Mouse (Mus musculus) bone marrow macrophage, adult 2 months (primary cell): ENCODE measurements around the gene Adamts17. TPM values are rescaled to one million over a fixed set of nuclear protein-coding genes. Genes with fewer than 3 reads are reported as not detected.

ENCODE experiments used
- H3K27ac ChIP-seq: 2 replicates; pipeline ENCODE4 v1.5.1; 2012; ENCODE audit warnings: low read depth, low read length; ENCODE audit not compliant: insufficient read depth
- H3K4me1 ChIP-seq: 2 replicates; pipeline ENCODE4 v1.6.1; 2012; ENCODE audit warnings: low read length; ENCODE audit not compliant: control insufficient read depth, insufficient read depth
- H3K4me3 ChIP-seq: 2 replicates; pipeline ENCODE4 v1.5.1; 2012; ENCODE audit warnings: mild to moderate bottlenecking, low read length, moderate library complexity; ENCODE audit not compliant: insufficient read depth
- CTCF ChIP-seq: IDR thresholded peaks from 2 replicates; pipeline ENCODE4 v1.5.1; 2012; ENCODE audit warnings: low read depth, mild to moderate bottlenecking, low read length, moderate library complexity
- POLR2A ChIP-seq: IDR thresholded peaks from 2 replicates; pipeline ENCODE4 v1.6.1; 2012; ENCODE audit warnings: mild to moderate bottlenecking, low read depth, low read length, borderline replicate concordance
- polyA plus RNA-seq: library from polyadenylated mRNA; stranded (reverse); fragments of >200 nt; gene quantifications from 2 replicates; pipeline ENCODE4 v1.2.4, GENCODE M21; 2012; ENCODE audit not compliant: missing spikeins, insufficient read depth, insufficient read length

Gene Adamts17
- polyA plus RNA-seq, 1 experiment = not detected

- Histone ChIP-seq H3K27ac (no peak overlapping the region), H3K4me3 (no peak overlapping the region), H3K4me1 (no peaks in the 10 kb centered on the region)
- TF ChIP-seq POLR2A = no peak
- no peak for TF ChIP-seq CTCF
Observed at GRCm38 (mm10) chr7:67101418-67101973, 262.0 kb downstream of the Adamts17 start.

GRCm38 (mm10) chr7:67110551-67111159 lies 271.1 kb downstream of the Adamts17 start:
- Histone ChIP-seq H3K4me3 (no peak overlapping the region), H3K4me1 (no peaks in the 10 kb centered on the region), H3K27ac (no peak overlapping the region)
- TF ChIP-seq POLR2A = no peak
- no peak for TF ChIP-seq CTCF

GRCm38 (mm10) chr7:67112495-67113216 lies 273.1 kb downstream of the Adamts17 start:
- Histone ChIP-seq H3K27ac (no peak overlapping the region), H3K4me1 (no peaks in the 10 kb centered on the region), H3K4me3 (no peak overlapping the region)
- TF ChIP-seq CTCF (no peak), POLR2A (no peak)

GRCm38 (mm10) chr7:67114056-67114455 lies 274.5 kb downstream of the Adamts17 start:
- Histone ChIP-seq H3K4me3 (no peak overlapping the region), H3K27ac (no peak overlapping the region), H3K4me1 (no peaks in the 10 kb centered on the region)
- TF ChIP-seq POLR2A (no peak), CTCF (no peak)

GRCm38 (mm10) chr7:67115056-67115455 lies 275.5 kb downstream of the Adamts17 start:
- Histone ChIP-seq H3K4me3 (no peak overlapping the region), H3K27ac (no peak overlapping the region), H3K4me1 (no peaks in the 10 kb centered on the region)
- TF ChIP-seq POLR2A (no peak), CTCF (no peak)

- TF ChIP-seq POLR2A (no peak), CTCF (no peak)
Observed at GRCm38 (mm10) chr7:67135140-67135539, 295.6 kb downstream of the Adamts17 start.

GRCm38 (mm10) chr7:67142347-67143015 lies 302.9 kb downstream of the Adamts17 start:
- TF ChIP-seq CTCF (no peak), POLR2A (no peak)
- H3K4me3 ChIP-seq = no peak overlapping the region
- no peaks in the 10 kb centered on the region for H3K4me1 ChIP-seq
- no peak overlapping the region for H3K27ac ChIP-seq

More at GRCm38 (mm10) chr7:67135140-67135539, 295.6 kb downstream of the Adamts17 start:
- Histone ChIP-seq H3K4me3 (no peak overlapping the region), H3K4me1 (peaks cover 7% of the 10 kb centered on the region), H3K27ac (no peak overlapping the region)

GRCm38 (mm10) chr7:67145748-67146147 lies 306.2 kb downstream of the Adamts17 start:
- TF ChIP-seq CTCF (no peak), POLR2A (no peak)
- H3K4me1 ChIP-seq = no peaks in the 10 kb centered on the region
- H3K27ac ChIP-seq = no peak overlapping the region
- H3K4me3 ChIP-seq = no peak overlapping the region

GRCm38 (mm10) chr7:67146151-67146550 lies 306.6 kb downstream of the Adamts17 start:
- Histone ChIP-seq H3K27ac (no peak overlapping the region), H3K4me3 (no peak overlapping the region), H3K4me1 (no peaks in the 10 kb centered on the region)
- TF ChIP-seq CTCF (no peak), POLR2A (no peak)
